Mouse (Mus musculus): ENCODE data around the gene Manba. TPM values are rescaled to one million over a fixed set of nuclear protein-coding genes. Genes with fewer than 3 reads are reported as not detected.
"Not testable (repeated sequence)": the region's sequence is repeated elsewhere in the genome, so short reads cannot be mapped to it uniquely, and the experiment has no call there.

Manba gene
- total and polyA plus RNA-seq, 2 experiments from 2014 or later, result 7.2 to 14.0 TPM

- no peak for TF ChIP-seq CTCF (IDR thresholded peaks at IDR 0.05)
Measured at GRCm38 (mm10) chr3:135469146-135469545, 16.3 kb upstream of the Manba start.

GRCm38 (mm10) chr3:135469974-135470373 lies 15.4 kb upstream of the Manba start:
- Histone ChIP-seq H3K4me1 (ENCODE audit: insufficient read depth, low read length) (no peaks in the 10 kb centered on the region), H3K9ac (replicated peaks; ENCODE audit: low read length, poor library complexity, severe bottlenecking) (no peak overlapping the region), H3K36me3 (ENCODE audit: insufficient read depth, low read length) (no peaks in the 10 kb centered on the region), H3K4me3 (ENCODE audit: low read depth, low read length) (no peak overlapping the region), H3K9me3 (ENCODE audit: low read length) (no peaks in the 10 kb centered on the region), H3K4me2 (ENCODE audit: low read depth, low read length, poor library complexity, severe bottlenecking) (no peak overlapping the region), H3K27me3 (ENCODE audit: insufficient read depth, low read length) (no peaks in the 10 kb centered on the region), H3K27ac (ENCODE audit: low read depth, low read length) (no peak overlapping the region)
- ATAC-seq (ENCODE audit: low FRiP score) (no peak), DNase-seq (ENCODE audit: low spot score) (peak; percentile 70)
- TF ChIP-seq CTCF (IDR thresholded peaks at IDR 0.05), result no peak
- 49% methylated on average over 4 of the region's 4 CpGs for WGBS

More at GRCm38 (mm10) chr3:135469146-135469545, 16.3 kb upstream of the Manba start:
- Histone ChIP-seq H3K36me3 (ENCODE audit: insufficient read depth, low read length) (peaks cover 2% of the 10 kb centered on the region; the same call in 1 of the 2 replicates), H3K4me2 (ENCODE audit: low read depth, low read length, poor library complexity, severe bottlenecking) (no peak overlapping the region), H3K9me3 (ENCODE audit: low read length) (no peaks in the 10 kb centered on the region), H3K4me3 (ENCODE audit: low read depth, low read length) (no peak overlapping the region), H3K27ac (ENCODE audit: low read depth, low read length) (no peak overlapping the region), H3K27me3 (ENCODE audit: insufficient read depth, low read length) (no peaks in the 10 kb centered on the region), H3K4me1 (ENCODE audit: insufficient read depth, low read length) (no peaks in the 10 kb centered on the region), H3K9ac (replicated peaks; ENCODE audit: low read length, poor library complexity, severe bottlenecking) (no peak overlapping the region)
- WGBS, result 57% methylated on average over 3 of the region's 3 CpGs
- DNase-seq (ENCODE audit: low spot score), result no peak
- no peak for ATAC-seq (ENCODE audit: low FRiP score)

- Histone ChIP-seq H3K9me3 (ENCODE audit: low read length) (no peaks in the 10 kb centered on the region), H3K4me1 (ENCODE audit: insufficient read depth, low read length) (no peaks in the 10 kb centered on the region), H3K9ac (replicated peaks; ENCODE audit: low read length, poor library complexity, severe bottlenecking) (no peak overlapping the region), H3K36me3 (ENCODE audit: insufficient read depth, low read length) (no peaks in the 10 kb centered on the region), H3K4me3 (ENCODE audit: low read depth, low read length) (no peak overlapping the region), H3K27ac (ENCODE audit: low read depth, low read length) (no peak overlapping the region), H3K27me3 (ENCODE audit: insufficient read depth, low read length) (no peaks in the 10 kb centered on the region), H3K4me2 (ENCODE audit: low read depth, low read length, poor library complexity, severe bottlenecking) (no peak overlapping the region)
- DNase-seq (ENCODE audit: low spot score), result no peak
- ATAC-seq (ENCODE audit: low FRiP score), result no peak
- WGBS, result 82% methylated on average over 1 of the region's 1 CpGs
- TF ChIP-seq CTCF (IDR thresholded peaks at IDR 0.05), result no peak
Measured at GRCm38 (mm10) chr3:135470823-135471222, 14.6 kb upstream of the Manba start.

GRCm38 (mm10) chr3:135475025-135475424 lies 10.4 kb upstream of the Manba start:
- Histone ChIP-seq H3K9ac (replicated peaks; ENCODE audit: low read length, poor library complexity, severe bottlenecking) (no peak overlapping the region), H3K4me1 (ENCODE audit: insufficient read depth, low read length) (no peaks in the 10 kb centered on the region), H3K27ac (ENCODE audit: low read depth, low read length) (no peak overlapping the region), H3K4me2 (ENCODE audit: low read depth, low read length, poor library complexity, severe bottlenecking) (no peak overlapping the region), H3K36me3 (ENCODE audit: insufficient read depth, low read length) (no peaks in the 10 kb centered on the region), H3K4me3 (ENCODE audit: low read depth, low read length) (no peak overlapping the region), H3K9me3 (ENCODE audit: low read length) (no peaks in the 10 kb centered on the region), H3K27me3 (ENCODE audit: insufficient read depth, low read length) (no peaks in the 10 kb centered on the region)
- TF ChIP-seq CTCF (IDR thresholded peaks at IDR 0.05), result no peak
- DNase-seq (ENCODE audit: low spot score), result no peak
- WGBS, result 89% methylated on average over 8 of the region's 8 CpGs
- no peak for ATAC-seq (ENCODE audit: low FRiP score)

GRCm38 (mm10) chr3:135476286-135476685 lies 9.1 kb upstream of the Manba start:
- H3K4me2 ChIP-seq (ENCODE audit: low read depth, low read length, poor library complexity, severe bottlenecking), result no peak overlapping the region
- H3K9ac ChIP-seq (replicated peaks; ENCODE audit: low read length, poor library complexity, severe bottlenecking), result no peak overlapping the region
- no peaks in the 10 kb centered on the region for H3K27me3 ChIP-seq (ENCODE audit: insufficient read depth, low read length)
- H3K27ac ChIP-seq (ENCODE audit: low read depth, low read length), result no peak overlapping the region
- H3K4me1 ChIP-seq (ENCODE audit: insufficient read depth, low read length), result no peaks in the 10 kb centered on the region
- DNase-seq (ENCODE audit: low spot score) (no peak), ATAC-seq (ENCODE audit: low FRiP score) (no peak)
- H3K9me3 ChIP-seq (ENCODE audit: low read length), result no peaks in the 10 kb centered on the region
- H3K4me3 ChIP-seq (ENCODE audit: low read depth, low read length), result no peak overlapping the region
- TF ChIP-seq CTCF (IDR thresholded peaks at IDR 0.05), result no peak
- no peaks in the 10 kb centered on the region for H3K36me3 ChIP-seq (ENCODE audit: insufficient read depth, low read length)
- 79% methylated on average over 6 of the region's 6 CpGs for WGBS

GRCm38 (mm10) chr3:135476977-135477376 lies 8.4 kb upstream of the Manba start:
- Histone ChIP-seq H3K4me1 (ENCODE audit: insufficient read depth, low read length) (no peaks in the 10 kb centered on the region), H3K4me3 (ENCODE audit: low read depth, low read length) (no peak overlapping the region), H3K27ac (ENCODE audit: low read depth, low read length) (no peak overlapping the region), H3K9me3 (ENCODE audit: low read length) (no peaks in the 10 kb centered on the region), H3K9ac (replicated peaks; ENCODE audit: low read length, poor library complexity, severe bottlenecking) (no peak overlapping the region), H3K27me3 (ENCODE audit: insufficient read depth, low read length) (no peaks in the 10 kb centered on the region), H3K36me3 (ENCODE audit: insufficient read depth, low read length) (no peaks in the 10 kb centered on the region), H3K4me2 (ENCODE audit: low read depth, low read length, poor library complexity, severe bottlenecking) (no peak overlapping the region)
- no peak for TF ChIP-seq CTCF (IDR thresholded peaks at IDR 0.05)
- ATAC-seq (ENCODE audit: low FRiP score) (no peak), DNase-seq (ENCODE audit: low spot score) (no peak)
- WGBS, result 85% methylated on average over 2 of the region's 2 CpGs

GRCm38 (mm10) chr3:135479090-135479489 lies 6.3 kb upstream of the Manba start:
- not testable (repeated sequence) for DNase-seq (ENCODE audit: low spot score); H3K9me3 ChIP-seq (ENCODE audit: low read length); H3K27ac ChIP-seq (ENCODE audit: low read depth, low read length); H3K4me2 ChIP-seq (ENCODE audit: low read depth, low read length, poor library complexity, severe bottlenecking); ATAC-seq (ENCODE audit: low FRiP score); H3K27me3 ChIP-seq (ENCODE audit: insufficient read depth, low read length); H3K9ac ChIP-seq (replicated peaks; ENCODE audit: low read length, poor library complexity, severe bottlenecking); H3K4me1 ChIP-seq (ENCODE audit: insufficient read depth, low read length); H3K36me3 ChIP-seq (ENCODE audit: insufficient read depth, low read length); H3K4me3 ChIP-seq (ENCODE audit: low read depth, low read length)
- 83% methylated on average over 5 of the region's 5 CpGs for WGBS
